Mouse (Mus musculus): Measurements from ENCODE around the gene A430078G23Rik.

- peak; percentile 88 for TF ChIP-seq CTCF (IDR thresholded peaks at IDR 0.05; ENCODE audit: insufficient read depth, low read length)
- TF ChIP-seq POLR2A (IDR thresholded peaks at IDR 0.05; ENCODE audit: borderline replicate concordance, extremely low read depth, low read depth, low read length) = no peak
Observed at GRCm38 (mm10) chr8:3358060-3358459, 4.8 kb downstream of the A430078G23Rik start.

All from lung, adult 2 months (tissue).